Mouse (Mus musculus): ENCODE measurements around the gene Syngr2. TPM values are rescaled to one million over a fixed set of nuclear protein-coding genes. Genes with fewer than 3 reads are reported as not detected.
A peak's percentile ranks its signal among the peaks of the same experiment; 100 is the strongest.

Gene Syngr2
- polyA plus RNA-seq (2012; ENCODE audit: insufficient read depth, insufficient read length, missing spikeins), result 30.4 and 30.5 TPM in 2 replicates

- peaks cover 6% of the 10 kb centered on the region; the same call in 1 of the 2 replicates for H3K4me1 ChIP-seq (ENCODE audit: control insufficient read depth, insufficient read depth, insufficient read length, low read length)
- peak within 1 kb of the TSS; percentile 4; the same call in 1 of the 2 replicates for H3K27ac ChIP-seq (replicated peaks; ENCODE audit: low read depth, low read length)
- peak within 1 kb of the TSS; percentile 96 for H3K4me3 ChIP-seq (ENCODE audit: insufficient read depth, low read depth, low read length)
Measured at GRCm38 (mm10) chr11:117809407-117810311, at the start of gene Syngr2, which contains the start of gene Gm20708. Syngr2 (plus strand) TSS chr11:117809668. Gm20708 (plus strand) TSS chr11:117809668.

- H3K4me3 ChIP-seq (ENCODE audit: insufficient read depth, low read depth, low read length), result no peak overlapping the region
- H3K4me1 ChIP-seq (ENCODE audit: control insufficient read depth, insufficient read depth, insufficient read length, low read length), result no peaks in the 10 kb centered on the region
- H3K27ac ChIP-seq (replicated peaks; ENCODE audit: low read depth, low read length), result no peak overlapping the region
Measured at GRCm38 (mm10) chr11:117760374-117761119, 48.9 kb upstream of the Syngr2 start.

GRCm38 (mm10) chr11:117761801-117762200 lies 47.7 kb upstream of the Syngr2 start:
- H3K4me1 ChIP-seq (ENCODE audit: control insufficient read depth, insufficient read depth, insufficient read length, low read length), result no peaks in the 10 kb centered on the region
- no peak overlapping the region for H3K4me3 ChIP-seq (ENCODE audit: insufficient read depth, low read depth, low read length)
- no peak overlapping the region for H3K27ac ChIP-seq (replicated peaks; ENCODE audit: low read depth, low read length)

GRCm38 (mm10) chr11:117762246-117762645 lies 47.2 kb upstream of the Syngr2 start:
- H3K4me3 ChIP-seq (ENCODE audit: insufficient read depth, low read depth, low read length), result no peak overlapping the region
- H3K4me1 ChIP-seq (ENCODE audit: control insufficient read depth, insufficient read depth, insufficient read length, low read length), result no peaks in the 10 kb centered on the region

GRCm38 (mm10) chr11:117764319-117764718 lies 45.1 kb upstream of the Syngr2 start:
- H3K4me3 ChIP-seq (ENCODE audit: insufficient read depth, low read depth, low read length), result no peak overlapping the region
- no peak overlapping the region for H3K27ac ChIP-seq (replicated peaks; ENCODE audit: low read depth, low read length)
- H3K4me1 ChIP-seq (ENCODE audit: control insufficient read depth, insufficient read depth, insufficient read length, low read length), result no peaks in the 10 kb centered on the region

More at GRCm38 (mm10) chr11:117762246-117762645, 47.2 kb upstream of the Syngr2 start:
- H3K27ac ChIP-seq (replicated peaks; ENCODE audit: low read depth, low read length), result no peak overlapping the region

GRCm38 (mm10) chr11:117765361-117765760 lies 44.1 kb upstream of the Syngr2 start:
- Histone ChIP-seq H3K27ac (replicated peaks; ENCODE audit: low read depth, low read length) (no peak overlapping the region), H3K4me3 (ENCODE audit: insufficient read depth, low read depth, low read length) (no peak overlapping the region), H3K4me1 (ENCODE audit: control insufficient read depth, insufficient read depth, insufficient read length, low read length) (no peaks in the 10 kb centered on the region)

- Histone ChIP-seq H3K27ac (replicated peaks; ENCODE audit: low read depth, low read length) (no peak overlapping the region), H3K4me1 (ENCODE audit: control insufficient read depth, insufficient read depth, insufficient read length, low read length) (no peaks in the 10 kb centered on the region), H3K4me3 (ENCODE audit: insufficient read depth, low read depth, low read length) (no peak overlapping the region)
Measured at GRCm38 (mm10) chr11:117766275-117766674, 43.2 kb upstream of the Syngr2 start.

GRCm38 (mm10) chr11:117768725-117769682 lies 40.5 kb upstream of the Syngr2 start:
- H3K4me1 ChIP-seq (ENCODE audit: control insufficient read depth, insufficient read depth, insufficient read length, low read length), result no peaks in the 10 kb centered on the region
- H3K27ac ChIP-seq (replicated peaks; ENCODE audit: low read depth, low read length), result no peak overlapping the region
- H3K4me3 ChIP-seq (ENCODE audit: insufficient read depth, low read depth, low read length), result no peak overlapping the region

GRCm38 (mm10) chr11:117769683-117770047 lies 39.8 kb upstream of the Syngr2 start:
- Histone ChIP-seq H3K27ac (replicated peaks; ENCODE audit: low read depth, low read length) (no peak overlapping the region), H3K4me3 (ENCODE audit: insufficient read depth, low read depth, low read length) (no peak overlapping the region), H3K4me1 (ENCODE audit: control insufficient read depth, insufficient read depth, insufficient read length, low read length) (no peaks in the 10 kb centered on the region)

- H3K4me1 ChIP-seq (ENCODE audit: control insufficient read depth, insufficient read depth, insufficient read length, low read length), result no peaks in the 10 kb centered on the region; the same call in 1 of the 2 replicates
- H3K4me3 ChIP-seq (ENCODE audit: insufficient read depth, low read depth, low read length), result no peak overlapping the region
- H3K27ac ChIP-seq (replicated peaks; ENCODE audit: low read depth, low read length), result no peak overlapping the region
Measured at GRCm38 (mm10) chr11:117770407-117770806, 39.1 kb upstream of the Syngr2 start.

- Histone ChIP-seq H3K4me3 (ENCODE audit: insufficient read depth, low read depth, low read length) (no peak overlapping the region), H3K4me1 (ENCODE audit: control insufficient read depth, insufficient read depth, insufficient read length, low read length) (no peaks in the 10 kb centered on the region; the same call in 1 of the 2 replicates), H3K27ac (replicated peaks; ENCODE audit: low read depth, low read length) (no peak overlapping the region)
Measured at GRCm38 (mm10) chr11:117772352-117772751, 37.1 kb upstream of the Syngr2 start.

GRCm38 (mm10) chr11:117774925-117775324 lies 34.5 kb upstream of the Syngr2 start:
- H3K4me1 ChIP-seq (ENCODE audit: control insufficient read depth, insufficient read depth, insufficient read length, low read length), result peaks cover 6% of the 10 kb centered on the region; the same call in 1 of the 2 replicates
- H3K4me3 ChIP-seq (ENCODE audit: insufficient read depth, low read depth, low read length), result no peak overlapping the region
- no peak overlapping the region for H3K27ac ChIP-seq (replicated peaks; ENCODE audit: low read depth, low read length)

- no peak overlapping the region for H3K4me3 ChIP-seq (ENCODE audit: insufficient read depth, low read depth, low read length)
- peaks cover 6% of the 10 kb centered on the region; the same call in 1 of the 2 replicates for H3K4me1 ChIP-seq (ENCODE audit: control insufficient read depth, insufficient read depth, insufficient read length, low read length)
- no peak overlapping the region for H3K27ac ChIP-seq (replicated peaks; ENCODE audit: low read depth, low read length)
Measured at GRCm38 (mm10) chr11:117775540-117775939, 33.9 kb upstream of the Syngr2 start.

- H3K27ac ChIP-seq (replicated peaks; ENCODE audit: low read depth, low read length), result no peak overlapping the region
- H3K4me3 ChIP-seq (ENCODE audit: insufficient read depth, low read depth, low read length), result no peak overlapping the region
- H3K4me1 ChIP-seq (ENCODE audit: control insufficient read depth, insufficient read depth, insufficient read length, low read length), result peaks cover 6% of the 10 kb centered on the region; the same call in 1 of the 2 replicates
Measured at GRCm38 (mm10) chr11:117776085-117776792, 33.2 kb upstream of the Syngr2 start.
